Mouse (Mus musculus) embryonic fibroblast, embryonic 13.5 days (primary cell): ENCODE results near the gene Dexi.

Source experiments
- CTCF ChIP-seq: IDR thresholded peaks from 2 replicates; pipeline ENCODE4 v1.5.1; 2011; ENCODE audit warnings: mild to moderate bottlenecking, control low read depth, low read length, moderate library complexity, borderline replicate concordance; ENCODE audit not compliant: insufficient read depth
- POLR2A ChIP-seq: IDR thresholded peaks from 2 replicates; pipeline ENCODE4 v1.6.1; 2011; ENCODE audit warnings: low read depth, mild to moderate bottlenecking, control low read depth, low read length, moderate library complexity

- TF ChIP-seq CTCF (no peak), POLR2A (no peak)
These were observed 34.2 kb downstream of the Dexi start for GRCm38 (mm10) chr16:10508691-10509090.
